Mouse (Mus musculus) layer of hippocampus, adult 2 months (tissue): Measurements from ENCODE around the gene Nlgn1. TPM values are rescaled to one million over a fixed set of nuclear protein-coding genes. Genes with fewer than 3 reads are reported as not detected.

Experiments used
- DNase-seq, 2 experiments: peaks; one replicate each; pipeline ENCODE4 v3.0.0; 2022; ENCODE audit warnings: low spot score in 2 of 2
- H3K27ac ChIP-seq: fragments of 200-600 bp; 2 replicates; pipeline ENCODE4 v1.8.1; 2022
- H3K4me3 ChIP-seq: fragments of 200-600 bp; 2 replicates; pipeline ENCODE4 v1.8.1; 2022; ENCODE audit warnings: mild to moderate bottlenecking
- CTCF ChIP-seq: fragments of 200-600 bp; conservative IDR thresholded peaks from 2 replicates; pipeline ENCODE4 v1.8.1; 2022; ENCODE audit warnings: antibody characterized with exemption, mild to moderate bottlenecking, moderate library complexity
- total RNA-seq, 2 experiments: library from RNA; stranded (reverse); gene quantifications; 2 replicates each; pipeline ENCODE4 v1.2.3; 2021

Nlgn1 gene
- total RNA-seq, 2 experiments from 2014 or later, result 108 to 116 TPM

GRCm38 (mm10) chr3:26002863-26003608, 329.2 kb downstream of the Nlgn1 start:
- peak overlapping the region; percentile 2; the same call in 1 of the 2 replicates for H3K4me3 ChIP-seq
- no peak for TF ChIP-seq CTCF
- DNase-seq, result peak in 1 of 2 experiments; percentile 15
- peak overlapping the region; percentile 74 for H3K27ac ChIP-seq

DNA sequence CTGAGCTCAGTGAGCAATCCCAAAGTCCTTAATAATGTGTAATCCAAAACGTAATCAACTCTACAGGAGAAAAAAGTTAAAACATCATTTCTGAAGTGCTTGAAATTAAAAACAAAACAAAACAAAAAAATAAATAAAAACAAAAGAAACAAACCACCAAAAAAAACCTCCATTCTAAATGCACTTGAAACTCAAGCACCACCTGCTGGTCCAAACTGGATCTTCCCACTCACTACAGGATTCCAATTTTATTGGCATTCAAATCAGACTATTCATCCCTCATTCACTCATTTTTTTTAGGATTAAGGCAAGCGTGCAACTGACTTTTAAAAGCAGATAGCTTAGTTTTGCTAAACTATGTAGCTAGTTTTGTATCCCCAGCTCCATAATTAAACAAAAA, 329.9 kb downstream of the Nlgn1 start:
- Histone ChIP-seq H3K4me3 (no peak overlapping the region), H3K27ac (peak overlapping the region; percentile 74)
- TF ChIP-seq CTCF, result peak; percentile 83
- peak; percentile 14 to 63 for DNase-seq

GRCm38 (mm10) chr3:25967546-25967945, 364.7 kb downstream of the Nlgn1 start:
- no peak for DNase-seq
- no peak overlapping the region for H3K27ac ChIP-seq
- TF ChIP-seq CTCF, result no peak
- H3K4me3 ChIP-seq, result no peak overlapping the region

GRCm38 (mm10) chr3:25964237-25964636, 368.0 kb downstream of the Nlgn1 start:
- DNase-seq, result no peak
- Histone ChIP-seq H3K27ac (no peak overlapping the region), H3K4me3 (no peak overlapping the region)
- TF ChIP-seq CTCF, result no peak

- Histone ChIP-seq H3K4me3 (no peak overlapping the region), H3K27ac (no peak overlapping the region)
- no peak for TF ChIP-seq CTCF
- no peak for DNase-seq
Observed at GRCm38 (mm10) chr3:25963568-25963967, 368.7 kb downstream of the Nlgn1 start.

DNA sequence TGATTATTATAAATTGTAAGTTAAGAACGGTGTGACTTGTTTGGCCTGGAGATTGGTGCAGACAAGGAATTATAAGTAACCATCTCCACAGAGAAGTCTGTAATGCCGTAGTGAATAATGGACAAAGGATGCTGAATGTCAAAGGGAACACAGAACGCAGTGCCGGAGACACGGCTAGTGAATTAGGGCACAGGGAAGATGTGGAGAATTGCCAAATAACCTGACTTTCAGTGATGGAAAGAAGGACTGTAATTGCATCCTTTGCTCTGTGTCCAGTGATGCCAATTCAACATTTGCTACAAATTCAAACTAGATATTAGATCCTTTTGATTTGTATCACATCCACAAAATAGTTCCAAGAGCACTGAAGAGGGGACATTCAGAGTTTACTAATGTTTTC, 415.7 kb downstream of the Nlgn1 start:
- H3K27ac ChIP-seq, result no peak overlapping the region
- DNase-seq, result no peak
- H3K4me3 ChIP-seq, result no peak overlapping the region
- TF ChIP-seq CTCF, result no peak

- DNase-seq, result no peak
- Histone ChIP-seq H3K27ac (peak overlapping the region; percentile 3), H3K4me3 (no peak overlapping the region)
- no peak for TF ChIP-seq CTCF
Observed at GRCm38 (mm10) chr3:25914365-25915065, 417.7 kb downstream of the Nlgn1 start.

- Histone ChIP-seq H3K27ac (peak overlapping the region; percentile 93), H3K4me3 (peak overlapping the region; percentile 52)
- TF ChIP-seq CTCF, result no peak
- DNase-seq, result peak; percentile 78 to 84
Observed at GRCm38 (mm10) chr3:25903140-25903809, 429.0 kb downstream of the Nlgn1 start.

DNA sequence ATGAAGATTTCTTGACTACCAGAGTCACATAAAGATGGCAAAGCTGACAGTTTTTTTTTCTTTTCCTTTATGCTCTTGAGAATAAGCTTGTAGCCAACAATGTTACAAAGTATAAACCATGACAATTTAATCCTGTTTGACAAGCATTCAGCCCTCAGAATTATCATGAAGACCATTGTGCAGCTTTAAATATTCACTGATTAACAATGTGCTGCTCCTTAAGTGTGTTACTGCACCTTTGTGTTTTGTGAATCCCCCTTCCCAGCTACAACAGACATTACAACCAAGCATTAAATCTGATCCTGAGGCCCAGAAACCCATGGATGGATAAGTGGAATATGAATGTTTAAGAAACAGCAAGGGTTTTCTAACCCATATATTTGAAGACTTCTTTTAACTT, 434.8 kb downstream of the Nlgn1 start:
- TF ChIP-seq CTCF, result no peak
- H3K27ac ChIP-seq, result no peak overlapping the region
- H3K4me3 ChIP-seq, result no peak overlapping the region
- no peak for DNase-seq

- Histone ChIP-seq H3K27ac (0 out of 2 replicates have a peak overlapping the region, but pooled peaks have one; percentile 20), H3K4me3 (no peak overlapping the region)
- TF ChIP-seq CTCF, result no peak
- DNase-seq, result no peak
Observed at GRCm38 (mm10) chr3:25884797-25885196, 447.5 kb downstream of the Nlgn1 start.

DNA sequence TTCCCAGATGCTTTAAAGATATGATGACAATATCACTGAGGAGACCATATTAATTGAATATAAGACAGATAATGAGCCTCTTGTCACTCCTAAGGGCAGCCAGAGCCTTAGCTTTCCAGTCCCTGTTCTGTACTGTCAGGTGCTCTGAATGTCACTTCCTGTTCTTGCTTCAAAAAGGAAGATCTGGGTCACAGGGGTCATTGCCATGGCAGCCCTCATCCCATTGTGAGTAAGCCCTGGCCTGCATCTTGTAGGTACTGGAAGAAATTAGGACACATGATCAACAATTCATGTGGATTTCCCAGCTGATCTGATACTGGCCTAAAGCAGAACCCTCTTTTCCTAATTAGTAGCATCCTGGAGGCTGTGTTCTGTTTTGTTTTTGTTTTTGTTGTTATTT, 463.1 kb downstream of the Nlgn1 start:
- no peak for DNase-seq
- no peak for TF ChIP-seq CTCF
- H3K27ac ChIP-seq, result no peak overlapping the region

DNA sequence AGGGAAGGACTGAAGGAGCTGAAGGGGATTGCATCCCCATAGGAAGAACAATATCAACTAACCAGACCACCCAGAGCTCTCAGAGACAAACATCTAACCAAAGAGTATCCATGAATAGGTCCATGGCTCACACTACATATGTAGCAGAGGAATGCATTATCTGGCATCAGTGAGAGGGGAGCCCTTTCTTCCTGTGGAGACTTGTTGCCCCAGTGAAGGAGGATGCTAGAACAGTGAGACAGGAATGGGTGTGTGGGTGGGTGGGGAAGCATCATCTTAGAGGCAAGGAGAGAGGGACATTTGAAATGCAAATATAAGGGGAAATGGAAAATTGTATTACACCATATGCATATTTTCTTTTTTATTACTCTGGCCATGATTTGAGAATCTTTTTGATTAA, 473.9 kb downstream of the Nlgn1 start:
- no peak for TF ChIP-seq CTCF
- no peak overlapping the region for H3K27ac ChIP-seq
- no peak overlapping the region for H3K4me3 ChIP-seq
- no peak for DNase-seq

More for the DNA sequence above, 463.1 kb downstream of the Nlgn1 start:
- H3K4me3 ChIP-seq, result no peak overlapping the region
